Mouse (Mus musculus): ENCODE measurements around the gene Calcr. TPM values are rescaled to one million over a fixed set of nuclear protein-coding genes. Genes with fewer than 3 reads are reported as not detected.
"Not testable (repeated sequence)": the region's sequence is repeated elsewhere in the genome, so short reads cannot be mapped to it uniquely, and the experiment has no call there.

Gene Calcr
- total RNA-seq (2021) = not detected
- long read RNA-seq, experiment 1 = 0 reads
- long read RNA-seq, experiment 2 = 0 reads

GRCm38 (mm10) chr6:3764230-3764764 is at the start of gene Calcr:
TSS of gene Calcr (minus strand) at chr6:3764714.
- no peak for DNase-seq

DNA sequence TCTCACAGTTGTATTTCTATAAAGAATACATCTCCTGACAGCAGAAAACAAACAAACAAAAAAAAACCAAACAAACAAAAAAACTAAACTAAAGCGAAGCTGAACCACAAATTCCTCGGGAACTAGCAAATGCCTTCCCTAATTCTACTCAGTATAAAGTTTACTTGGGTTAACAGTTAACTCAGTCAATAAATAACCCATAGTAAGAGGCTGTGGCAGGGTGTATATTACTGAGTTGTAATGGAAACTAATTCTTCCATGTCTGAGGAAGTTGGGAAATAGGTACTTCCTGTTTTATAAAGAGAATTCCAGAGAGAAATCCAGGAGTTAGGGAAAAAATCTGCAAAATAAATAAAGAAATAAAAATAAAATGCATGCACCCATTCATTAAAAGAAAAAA is 3.0 kb upstream of the Calcr start:
- DNase-seq = no peak

DNA sequence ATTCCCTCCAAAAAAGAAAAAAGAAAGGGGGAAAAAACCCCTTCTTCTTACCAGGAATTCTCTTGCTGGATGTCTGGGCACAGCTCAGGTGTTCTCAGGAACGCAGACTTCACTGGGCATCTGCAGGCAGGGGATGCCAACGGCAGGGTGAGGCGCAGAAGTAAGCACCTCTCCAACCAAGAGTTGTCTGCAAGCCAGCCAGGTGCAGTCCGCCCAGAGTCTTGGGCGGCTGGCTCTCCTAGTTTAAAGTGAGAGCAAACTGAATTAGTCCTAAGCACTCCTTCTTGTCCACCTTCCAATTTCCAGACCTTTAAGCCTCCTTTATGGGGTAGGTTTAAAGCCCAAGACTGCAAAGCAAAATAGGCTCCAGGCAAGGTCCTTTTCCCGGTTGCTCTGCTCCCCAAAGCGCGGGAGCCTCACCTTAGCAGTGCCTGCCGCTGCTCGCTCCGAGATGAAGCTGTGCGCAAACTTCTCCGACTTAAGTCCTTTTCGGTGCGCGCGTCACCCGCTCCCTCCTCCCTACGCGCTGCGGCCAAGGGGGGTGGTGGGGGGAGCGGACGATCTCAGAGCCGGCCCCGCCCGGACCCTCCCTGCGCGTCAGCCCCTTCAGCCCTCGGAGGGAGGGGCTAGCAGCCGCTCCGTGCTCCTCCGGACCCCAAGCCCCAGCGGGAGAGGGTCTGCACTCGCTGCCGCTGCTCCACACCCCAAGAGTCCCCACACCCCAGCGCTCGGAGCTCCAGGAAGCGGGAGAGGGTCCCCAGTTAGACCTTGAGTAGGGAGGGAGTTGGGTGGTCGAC is 1.1 kb downstream of the Calcr start:
- no peak for DNase-seq

- no peak for DNase-seq
Measured at GRCm38 (mm10) chr6:3751576-3751975, 12.9 kb downstream of the Calcr start.

DNA sequence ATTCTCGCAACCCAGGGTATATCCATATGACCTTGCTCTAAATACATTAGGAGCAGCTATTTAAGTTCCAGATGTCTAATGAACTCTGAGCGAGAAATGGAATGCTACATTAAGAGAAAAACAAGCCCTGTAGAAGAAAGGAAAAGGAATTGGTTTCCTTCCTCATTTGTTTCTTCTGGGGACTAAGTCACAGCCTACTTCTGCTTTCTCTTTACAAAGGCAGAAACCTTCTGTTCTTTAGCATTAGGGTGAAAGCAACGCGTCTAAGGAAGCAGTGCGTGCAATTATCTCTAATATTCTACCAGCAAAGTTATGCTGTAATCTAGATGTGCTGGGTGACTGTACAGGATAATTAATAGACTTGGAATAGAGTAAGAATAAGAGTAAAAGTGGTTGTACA is 14.9 kb downstream of the Calcr start:
- no peak for DNase-seq

GRCm38 (mm10) chr6:3745546-3745945 is 19.0 kb downstream of the Calcr start:
- DNase-seq = no peak

DNA sequence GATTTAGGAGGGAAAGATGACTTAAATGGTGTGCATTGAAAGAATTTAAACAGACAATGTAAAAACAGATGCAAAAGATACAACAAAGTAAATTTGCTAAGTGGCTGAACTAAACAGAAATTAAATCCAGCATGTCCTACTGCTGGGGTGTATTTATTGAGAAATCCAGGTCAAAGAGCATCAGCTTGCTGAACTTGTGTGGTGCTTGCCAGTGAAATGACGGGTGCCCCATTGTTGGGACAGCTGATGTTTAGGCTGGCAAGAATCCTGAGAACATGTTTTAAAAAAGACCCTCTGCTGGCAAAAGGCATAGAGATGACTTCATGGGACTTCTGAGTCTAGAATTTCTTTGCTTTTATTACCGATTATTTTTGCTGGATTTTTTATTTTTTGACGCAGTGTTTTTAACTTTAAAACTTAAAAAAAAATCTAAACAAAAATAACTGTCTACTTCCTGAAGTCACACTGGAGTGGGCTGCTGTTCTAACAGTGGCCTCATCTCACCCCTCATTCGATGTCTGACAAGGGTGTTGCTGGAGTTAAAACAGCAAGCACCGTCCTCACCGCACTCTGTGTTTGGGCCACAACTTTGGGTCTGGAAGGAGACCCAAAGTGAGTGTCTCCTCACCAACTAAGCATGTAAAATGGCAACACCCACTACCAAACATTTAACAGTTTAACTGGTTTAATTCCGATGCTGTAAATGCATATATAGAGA is 22.4 kb downstream of the Calcr start:
- DNase-seq = peak in 1 of 2 experiments; percentile 3

- no peak for DNase-seq
Measured at GRCm38 (mm10) chr6:3741296-3741695, 23.2 kb downstream of the Calcr start.

DNA sequence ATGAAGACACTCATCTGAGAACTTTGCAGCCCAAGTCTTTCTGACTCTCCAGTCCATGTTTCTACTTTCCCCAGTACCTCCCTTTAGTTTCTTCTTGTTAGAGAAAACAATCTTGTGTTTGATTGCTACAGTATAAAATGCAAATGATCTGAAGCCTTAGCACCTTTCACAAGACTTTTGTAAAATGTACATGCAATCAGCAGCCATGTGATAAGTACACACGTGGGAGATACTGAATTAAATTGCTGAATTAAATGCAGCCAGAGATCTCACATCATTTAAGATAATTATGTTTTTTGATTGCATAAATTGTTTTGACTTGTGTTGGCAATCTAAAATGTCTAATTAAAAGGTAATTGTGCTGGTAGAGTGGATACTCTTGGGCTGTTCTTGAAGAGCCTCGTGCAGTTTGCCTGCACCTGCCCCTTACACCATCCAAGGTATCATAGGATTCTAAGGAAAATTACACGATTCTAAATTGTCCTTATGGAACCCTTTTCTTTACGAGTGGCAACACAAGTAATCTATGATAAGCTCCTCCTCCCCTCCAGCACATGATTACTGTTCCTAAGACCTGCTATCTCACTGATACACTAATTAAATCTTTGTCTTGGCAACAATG is 34.2 kb downstream of the Calcr start:
- DNase-seq = no peak

GRCm38 (mm10) chr6:3688087-3688642 is 76.3 kb downstream of the Calcr start:
- no peak for DNase-seq

DNA sequence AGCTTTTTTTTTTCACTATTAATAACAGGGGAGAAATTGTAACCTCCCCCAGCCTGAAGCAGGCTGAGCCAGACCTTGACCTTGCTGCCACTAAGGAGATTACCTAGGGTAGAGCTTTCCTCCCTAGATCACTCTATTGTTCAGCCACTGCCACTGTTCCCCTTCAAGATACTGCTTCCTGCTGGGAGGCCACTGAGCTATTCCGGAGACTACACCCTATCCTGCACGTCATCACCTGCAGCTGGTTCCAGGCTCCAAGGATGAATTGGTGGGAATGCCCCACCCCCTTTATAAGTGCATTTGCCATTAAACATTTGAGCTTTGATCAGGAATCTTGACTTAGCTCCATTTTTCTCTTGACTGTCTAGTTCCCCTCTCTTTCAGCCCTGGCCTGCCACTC is 86.2 kb downstream of the Calcr start:
- DNase-seq = not testable (repeated sequence)

GRCm38 (mm10) chr6:3677806-3678205 is 86.7 kb downstream of the Calcr start:
- DNase-seq = no peak

GRCm38 (mm10) chr6:3671941-3672340 is 92.6 kb downstream of the Calcr start:
- DNase-seq = not testable (repeated sequence)

- no peak for DNase-seq
Measured at GRCm38 (mm10) chr6:3664147-3664716, 100.3 kb downstream of the Calcr start.

- DNase-seq = no peak
Measured at GRCm38 (mm10) chr6:3658405-3658804, 106.1 kb downstream of the Calcr start.

Small RNA genes lying within 50 kb of the gene (microRNA-seq; reads per million reads assigned to microRNA genes)
- gene Mir489 = not detected
- not detected for gene Mir653

Other genes starting within 250 kb of the Calcr start
- gene Tfpi2, start 224.2 kb upstream of the Calcr start, total RNA-seq (2021) = 1 to 10 TPM; 3.6 to 4.3 TPM
- not detected for gene Gngt1, start 229.1 kb upstream of the Calcr start, total RNA-seq (2021)
- 10 to 100 TPM; 28.0 to 35.3 TPM for gene Gng11, start 239.2 kb upstream of the Calcr start, total RNA-seq (2021)